Mouse (Mus musculus) neural tube, embryonic 14.5 days (tissue): ENCODE measurements around the gene Cacna2d4. TPM values are rescaled to one million over a fixed set of nuclear protein-coding genes. Genes with fewer than 3 reads are reported as not detected.

ENCODE experiments used
- ATAC-seq: fragments of 200-750 bp; cut with Nextera tagmentation; 2 replicates; pipeline ENCODE4 v1.8.0; 2017; ENCODE audit warnings: low read depth, mild to moderate bottlenecking, moderate TSS enrichment, moderate library complexity
- H3K27ac ChIP-seq: fragments of 300-500 bp; sonication (generic); 2 replicates; pipeline ENCODE4 v1.5.1; 2014; ENCODE audit warnings: low read depth, mild to moderate bottlenecking, control low read depth, low read length, moderate library complexity, mixed read lengths
- H3K27me3 ChIP-seq: fragments of 300-500 bp; sonication (generic); 2 replicates; pipeline ENCODE4 v1.6.1; 2014; ENCODE audit warnings: low read length; ENCODE audit not compliant: control insufficient read depth, insufficient read depth
- H3K36me3 ChIP-seq: fragments of 300-500 bp; sonication (generic); 2 replicates; pipeline ENCODE4 v1.6.1; 2014; ENCODE audit warnings: low read length, mixed read lengths; ENCODE audit not compliant: control insufficient read depth, insufficient read depth
- H3K4me1 ChIP-seq: fragments of 300-500 bp; sonication (generic); 2 replicates; pipeline ENCODE4 v1.6.1; 2014; ENCODE audit warnings: low read length; ENCODE audit not compliant: control insufficient read depth, insufficient read depth
- H3K4me2 ChIP-seq: fragments of 300-500 bp; sonication (generic); 2 replicates; pipeline ENCODE4 v1.6.1; 2014; ENCODE audit warnings: mild to moderate bottlenecking, low read depth, low read length, control low read depth
- H3K4me3 ChIP-seq: fragments of 300-500 bp; sonication (generic); 2 replicates; pipeline ENCODE4 v1.5.1; 2014; ENCODE audit warnings: low read depth, low read length, control low read depth, mixed read lengths
- H3K9ac ChIP-seq: fragments of 300-500 bp; sonication (generic); replicated peaks from 2 replicates; pipeline ENCODE4 v1.6.1; 2014; ENCODE audit warnings: low read depth, mild to moderate bottlenecking, control low read depth, low read length, mixed read lengths
- H3K9me3 ChIP-seq: fragments of 300-500 bp; sonication (generic); 2 replicates; pipeline ENCODE4 v1.6.1; 2016; ENCODE audit warnings: low read length; ENCODE audit not compliant: control insufficient read depth
- WGBS: fragments of 180-500 bp; shearing (Covaris S2); extraction: QIAGEN DNeasy Blood & Tissue Kit; methylation state at CpG from one replicate; pipeline ENCODE4 v1.1.7; 2014; 5-methylcytosine and 5-hydroxymethylcytosine counted together
- polyA plus RNA-seq: library from polyadenylated mRNA; unstranded; fragments of >200 nt; fragmentation: Nextera tagmentation; extraction: Ambion mirVana; gene quantifications from 2 replicates; pipeline ENCODE4 v1.2.1, GENCODE M21; 2014

Cacna2d4 gene
- polyA plus RNA-seq, 1 experiment from 2014 or later: 0.19 TPM

DNA sequence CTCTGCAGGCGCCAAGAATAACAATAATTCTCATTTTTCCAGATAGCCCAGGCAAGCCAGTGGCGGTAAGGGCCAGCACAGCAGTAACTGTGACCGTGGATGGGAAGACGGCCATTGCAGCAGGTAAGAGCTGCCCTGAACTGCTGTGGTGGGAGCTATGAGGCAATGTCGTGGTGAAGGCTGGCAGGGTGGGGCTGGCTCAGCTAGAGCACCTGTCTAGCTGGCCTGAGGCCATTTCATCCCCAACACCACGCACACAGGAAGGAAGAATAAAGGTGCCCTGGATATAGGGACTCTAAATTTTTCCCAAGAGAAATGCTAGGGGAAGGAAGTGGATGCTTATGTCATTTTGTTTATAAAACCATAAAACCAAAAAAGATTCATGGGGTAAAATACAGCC lies 76.1 kb downstream of the Cacna2d4 start:
- 90% methylated on average over 6 of the region's 6 CpGs for WGBS
- Histone ChIP-seq H3K9ac (no peak overlapping the region), H3K4me2 (no peak overlapping the region), H3K4me3 (no peak overlapping the region), H3K4me1 (peaks cover 19% of the 10 kb centered on the region), H3K9me3 (no peaks in the 10 kb centered on the region), H3K27ac (no peak overlapping the region), H3K27me3 (no peaks in the 10 kb centered on the region), H3K36me3 (no peaks in the 10 kb centered on the region)
- no peak for ATAC-seq

- 54% methylated on average over 3 of the region's 3 CpGs for WGBS
- H3K9me3 ChIP-seq: no peaks in the 10 kb centered on the region
- no peak overlapping the region for H3K9ac ChIP-seq
- no peak for ATAC-seq
- H3K4me2 ChIP-seq: no peak overlapping the region
- H3K4me3 ChIP-seq: no peak overlapping the region
- no peak overlapping the region for H3K27ac ChIP-seq
- H3K27me3 ChIP-seq: no peaks in the 10 kb centered on the region
- peaks cover 19% of the 10 kb centered on the region for H3K4me1 ChIP-seq
- no peaks in the 10 kb centered on the region for H3K36me3 ChIP-seq
Observed at GRCm38 (mm10) chr6:119313096-119313495, 76.8 kb downstream of the Cacna2d4 start.

GRCm38 (mm10) chr6:119313588-119314375 lies 77.5 kb downstream of the Cacna2d4 start:
- H3K4me3 ChIP-seq: no peak overlapping the region
- H3K9ac ChIP-seq: no peak overlapping the region
- H3K9me3 ChIP-seq: no peaks in the 10 kb centered on the region
- no peaks in the 10 kb centered on the region for H3K36me3 ChIP-seq
- WGBS: 47% methylated on average over 14 of the region's 14 CpGs
- no peaks in the 10 kb centered on the region for H3K27me3 ChIP-seq
- peaks cover 19% of the 10 kb centered on the region for H3K4me1 ChIP-seq
- no peak overlapping the region for H3K4me2 ChIP-seq
- peak overlapping the region; percentile 22; the same call in 1 of the 2 replicates for H3K27ac ChIP-seq
- ATAC-seq: peak; percentile 76

DNA sequence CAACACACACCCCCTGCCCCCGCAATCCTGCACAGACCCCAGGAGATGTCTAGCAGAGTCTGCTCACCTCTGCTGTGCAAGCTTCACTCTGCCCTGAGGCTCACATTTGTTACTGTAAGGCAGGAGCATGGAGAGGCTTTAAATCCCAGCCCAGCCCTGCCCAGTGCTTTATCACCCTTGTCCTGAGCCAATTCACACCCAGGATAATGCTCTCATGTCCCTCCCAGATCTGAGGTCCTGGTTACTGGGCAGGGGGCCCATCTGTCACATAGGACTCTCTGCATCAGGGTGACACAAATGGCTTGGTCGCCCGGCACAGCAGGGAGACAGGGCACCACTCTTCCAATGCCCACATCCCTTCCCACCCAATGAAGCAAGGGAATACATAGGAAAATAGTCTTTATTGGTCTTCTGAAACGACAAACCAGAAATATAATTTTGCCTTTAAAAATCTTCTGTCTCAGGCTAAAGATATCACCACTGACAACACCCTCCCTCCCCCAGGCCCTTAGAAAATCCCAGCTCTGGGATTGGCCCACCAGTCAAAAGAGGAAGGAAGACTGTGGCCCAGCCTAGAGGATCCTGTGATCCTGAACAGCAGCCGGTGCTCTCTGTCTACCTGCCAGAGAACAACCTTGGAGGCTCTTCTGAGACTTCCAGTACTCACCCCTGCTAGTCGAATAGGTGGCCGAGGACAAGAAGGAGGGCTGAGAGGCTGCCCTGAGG lies 78.6 kb downstream of the Cacna2d4 start:
- no peak overlapping the region for H3K9ac ChIP-seq

DNA sequence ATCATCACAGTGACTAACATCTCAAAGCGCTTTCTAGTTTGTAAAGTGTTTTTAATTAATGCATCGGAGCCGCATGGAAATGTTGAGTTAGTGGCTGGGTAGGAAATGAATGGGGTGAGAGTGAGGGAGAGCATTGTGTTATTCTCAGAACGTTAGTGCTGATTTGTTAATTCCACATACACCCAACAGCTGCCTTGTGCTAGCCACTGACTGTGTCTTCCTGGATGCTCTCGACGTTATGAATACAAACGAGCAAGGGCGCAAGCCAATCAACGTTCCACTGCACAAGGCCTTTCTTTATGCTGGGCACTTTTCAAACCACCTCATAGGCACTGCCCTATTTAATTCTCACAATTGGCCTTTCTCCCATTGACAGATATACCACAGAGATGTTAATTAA lies 82.4 kb downstream of the Cacna2d4 start:
- 28% methylated on average over 9 of the region's 9 CpGs for WGBS
- no peaks in the 10 kb centered on the region for H3K36me3 ChIP-seq
- no peak overlapping the region for H3K27ac ChIP-seq
- no peak overlapping the region for H3K4me3 ChIP-seq
- no peaks in the 10 kb centered on the region for H3K9me3 ChIP-seq
- H3K27me3 ChIP-seq: no peaks in the 10 kb centered on the region
- peaks cover 12% of the 10 kb centered on the region for H3K4me1 ChIP-seq
- H3K9ac ChIP-seq: no peak overlapping the region
- peak; percentile 28; the same call in 1 of the 2 replicates for ATAC-seq
- no peak overlapping the region for H3K4me2 ChIP-seq

More for the DNA sequence above, 78.6 kb downstream of the Cacna2d4 start:
- 54% methylated on average over 7 of the region's 7 CpGs for WGBS
- H3K4me1 ChIP-seq: peaks cover 19% of the 10 kb centered on the region
- no peaks in the 10 kb centered on the region for H3K36me3 ChIP-seq
- no peak overlapping the region for H3K27ac ChIP-seq
- H3K4me3 ChIP-seq: no peak overlapping the region
- H3K9me3 ChIP-seq: no peaks in the 10 kb centered on the region
- no peak overlapping the region for H3K4me2 ChIP-seq
- H3K27me3 ChIP-seq: no peaks in the 10 kb centered on the region
- peak; percentile 33; the same call in 1 of the 2 replicates for ATAC-seq

DNA sequence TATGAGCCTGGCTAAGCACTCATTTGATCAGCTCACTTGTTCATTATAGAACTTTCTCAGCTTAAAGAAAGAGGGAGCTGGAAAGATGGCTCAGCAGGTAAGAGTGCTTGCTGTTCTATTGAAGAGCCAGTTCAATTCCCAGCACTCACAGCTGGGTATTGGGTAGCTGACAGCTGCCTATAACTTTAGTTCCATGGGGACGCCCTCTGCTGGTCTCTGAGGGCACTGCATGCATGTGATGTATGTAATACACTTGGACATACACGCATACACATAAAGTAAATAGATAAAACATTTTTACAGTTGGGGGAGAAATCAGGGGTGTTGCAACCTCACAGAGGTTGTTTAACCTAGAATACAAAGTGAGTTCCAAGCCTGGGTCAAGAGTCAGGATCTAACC lies 83.0 kb downstream of the Cacna2d4 start:
- H3K9me3 ChIP-seq: no peaks in the 10 kb centered on the region
- no peak for ATAC-seq
- no peak overlapping the region for H3K4me3 ChIP-seq
- H3K27ac ChIP-seq: no peak overlapping the region
- no peaks in the 10 kb centered on the region for H3K27me3 ChIP-seq
- no peak overlapping the region for H3K9ac ChIP-seq
- H3K4me1 ChIP-seq: peaks cover 6% of the 10 kb centered on the region
- H3K4me2 ChIP-seq: no peak overlapping the region
- WGBS: 92% methylated on average over 2 of the region's 2 CpGs
- H3K36me3 ChIP-seq: no peaks in the 10 kb centered on the region

- no peak for ATAC-seq
- H3K4me1 ChIP-seq: no peaks in the 10 kb centered on the region
- no peak overlapping the region for H3K4me3 ChIP-seq
- H3K27me3 ChIP-seq: no peaks in the 10 kb centered on the region
- 51% methylated on average over 16 of the region's 16 CpGs for WGBS
- H3K27ac ChIP-seq: no peak overlapping the region
- no peak overlapping the region for H3K9ac ChIP-seq
- no peaks in the 10 kb centered on the region for H3K9me3 ChIP-seq
- H3K36me3 ChIP-seq: no peaks in the 10 kb centered on the region
- H3K4me2 ChIP-seq: no peak overlapping the region
Observed at GRCm38 (mm10) chr6:119320481-119320880, 84.2 kb downstream of the Cacna2d4 start.

- Histone ChIP-seq H3K4me3 (no peak overlapping the region), H3K27me3 (no peaks in the 10 kb centered on the region), H3K4me2 (no peak overlapping the region), H3K27ac (no peak overlapping the region), H3K4me1 (0 out of 2 replicates have a peak, but pooled peaks cover 3% of the 10 kb centered on the region), H3K9ac (no peak overlapping the region), H3K9me3 (no peaks in the 10 kb centered on the region), H3K36me3 (no peaks in the 10 kb centered on the region)
- ATAC-seq: no peak
- 77% methylated on average over 7 of the region's 7 CpGs for WGBS
Observed at GRCm38 (mm10) chr6:119321752-119322151, 85.4 kb downstream of the Cacna2d4 start.

DNA sequence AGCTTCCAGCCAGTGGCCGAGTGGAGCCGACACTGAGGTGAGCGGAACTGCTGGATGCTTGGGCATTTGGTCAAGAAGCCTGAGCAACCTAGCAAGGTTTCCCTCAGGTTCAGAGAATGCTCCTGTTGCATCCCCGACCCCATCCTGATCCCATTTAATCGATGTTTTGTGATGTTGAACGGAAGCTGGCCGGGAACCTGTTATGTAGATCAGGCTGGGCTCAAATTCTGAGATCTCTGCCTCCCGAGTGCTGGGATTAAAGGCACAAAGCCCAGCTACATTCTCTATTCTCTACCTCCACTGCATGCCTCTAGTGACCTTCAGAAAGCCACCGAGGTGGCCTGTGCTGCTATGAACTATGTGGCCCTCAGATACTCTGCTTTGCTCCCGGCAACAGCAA lies 88.5 kb downstream of the Cacna2d4 start:
- peaks cover 7% of the 10 kb centered on the region; the same call in 1 of the 2 replicates for H3K27me3 ChIP-seq
- H3K4me2 ChIP-seq: no peak overlapping the region
- WGBS: 53% methylated on average over 10 of the region's 10 CpGs
- no peak for ATAC-seq
- H3K27ac ChIP-seq: no peak overlapping the region
- no peaks in the 10 kb centered on the region for H3K9me3 ChIP-seq
- H3K9ac ChIP-seq: no peak overlapping the region
- peaks cover 10% of the 10 kb centered on the region for H3K4me1 ChIP-seq
- H3K4me3 ChIP-seq: no peak overlapping the region
- no peaks in the 10 kb centered on the region for H3K36me3 ChIP-seq
